Mouse (Mus musculus) heart, embryonic 14.5 days (tissue): Measurements from ENCODE around the gene Fcer1g. TPM values are rescaled to one million over a fixed set of nuclear protein-coding genes. Genes with fewer than 3 reads are reported as not detected.

Source experiments
- ATAC-seq: fragments of 200-750 bp; cut with Nextera tagmentation; 2 replicates; pipeline ENCODE4 v1.8.0; 2017; ENCODE audit warnings: low read depth, moderate TSS enrichment; ENCODE audit not compliant: insufficient number of reproducible peaks, insufficient read depth, low FRiP score
- H3K27ac ChIP-seq, 2 experiments: fragments of 200-500 bp in 1 of 2; fragments of 300-500 bp in 1 of 2; sonication (generic) in 1 of 2; replicated peaks in 1 of 2; 2 replicates each; pipeline ENCODE4 v1.5.1; 2012 to 2014; ENCODE audit warnings: low read depth in 2 of 2, low read length in 2 of 2, control low read depth in 1 of 2, mild to moderate bottlenecking in 1 of 2, mixed read lengths in 1 of 2; ENCODE audit not compliant: control insufficient read depth in 1 of 2, insufficient read depth in 1 of 2
- H3K27me3 ChIP-seq: fragments of 300-500 bp; sonication (generic); 2 replicates; pipeline ENCODE4 v1.6.1; 2014; ENCODE audit warnings: mild to moderate bottlenecking, low read length, control low read depth; ENCODE audit not compliant: control insufficient read depth, insufficient read depth
- H3K36me3 ChIP-seq: fragments of 300-500 bp; sonication (generic); 2 replicates; pipeline ENCODE4 v1.6.1; 2014; ENCODE audit warnings: mild to moderate bottlenecking, control low read depth, low read length, mixed read lengths; ENCODE audit not compliant: control insufficient read depth, insufficient read depth
- H3K4me1 ChIP-seq, 2 experiments: fragments of 200-500 bp in 1 of 2; fragments of 300-500 bp in 1 of 2; sonication (generic) in 1 of 2; 2 replicates each; pipeline ENCODE4 v1.6.1; 2012 to 2014; ENCODE audit warnings: low read length in 2 of 2, control low read depth in 1 of 2, mixed read lengths in 1 of 2; ENCODE audit not compliant: control insufficient read depth in 2 of 2, insufficient read depth in 2 of 2
- H3K4me2 ChIP-seq: fragments of 300-500 bp; sonication (generic); 2 replicates; pipeline ENCODE4 v1.6.1; 2014; ENCODE audit warnings: mild to moderate bottlenecking, low read length
- H3K4me3 ChIP-seq, 2 experiments: fragments of 200-500 bp in 1 of 2; fragments of 300-500 bp in 1 of 2; sonication (generic) in 1 of 2; 2 replicates each; pipeline ENCODE4 v1.5.1; 2012 to 2014; ENCODE audit warnings: low read length in 2 of 2, mild to moderate bottlenecking in 2 of 2, control low read depth in 1 of 2, low read depth in 1 of 2, moderate library complexity in 1 of 2; ENCODE audit not compliant: control insufficient read depth in 1 of 2, insufficient read depth in 1 of 2
- H3K9ac ChIP-seq: fragments of 300-500 bp; sonication (generic); 2 replicates; pipeline ENCODE4 v1.6.1; 2014; ENCODE audit warnings: mild to moderate bottlenecking, low read length
- H3K9me3 ChIP-seq: fragments of 300-500 bp; sonication (generic); 2 replicates; pipeline ENCODE4 v1.6.1; 2016; ENCODE audit warnings: low read length, control low read depth; ENCODE audit not compliant: control insufficient read depth
- WGBS: fragments of 180-500 bp; shearing (Covaris S2); extraction: QIAGEN DNeasy Blood & Tissue Kit; methylation state at CpG from one replicate; pipeline ENCODE4 v1.1.7; 2014; 5-methylcytosine and 5-hydroxymethylcytosine counted together
- polyA plus RNA-seq: library from polyadenylated mRNA; unstranded; fragments of >200 nt; fragmentation: Nextera tagmentation; extraction: Ambion mirVana; gene quantifications from 2 replicates; pipeline ENCODE4 v1.2.1, GENCODE M21; 2014

Fcer1g gene
- polyA plus RNA-seq, 1 experiment from 2014 or later, result 30.1 TPM

GRCm38 (mm10) chr1:171256095-171256818 lies 22.1 kb upstream of the Fcer1g start:
- Histone ChIP-seq H3K27ac (no peak overlapping the region), H3K27me3 (no peaks in the 10 kb centered on the region), H3K4me1 (peaks cover 12 to 13% of the 10 kb centered on the region in 2 experiments; a peak in 3 of 4 replicates), H3K36me3 (no peaks in the 10 kb centered on the region), H3K4me2 (no peak overlapping the region), H3K4me3 (no peak overlapping the region), H3K9me3 (no peaks in the 10 kb centered on the region), H3K9ac (no peak overlapping the region)
- ATAC-seq, result no peak
- WGBS, result 87% methylated on average over 24 of the region's 24 CpGs

GRCm38 (mm10) chr1:171252415-171252814 lies 18.2 kb upstream of the Fcer1g start:
- no peaks in the 10 kb centered on the region for H3K36me3 ChIP-seq
- peak overlapping the region; percentile 63 for H3K4me2 ChIP-seq
- H3K9me3 ChIP-seq, result no peaks in the 10 kb centered on the region
- H3K27ac ChIP-seq, result peak overlapping the region; percentile 40 to 56; a peak in 2 of 4 replicates
- H3K4me3 ChIP-seq, result no peak overlapping the region; a peak in 1 of 4 replicates
- peaks cover 26 to 39% of the 10 kb centered on the region in 2 experiments for H3K4me1 ChIP-seq
- no peaks in the 10 kb centered on the region for H3K27me3 ChIP-seq
- ATAC-seq, result no peak
- no peak overlapping the region for H3K9ac ChIP-seq
- 59% methylated on average over 17 of the region's 17 CpGs for WGBS

DNA sequence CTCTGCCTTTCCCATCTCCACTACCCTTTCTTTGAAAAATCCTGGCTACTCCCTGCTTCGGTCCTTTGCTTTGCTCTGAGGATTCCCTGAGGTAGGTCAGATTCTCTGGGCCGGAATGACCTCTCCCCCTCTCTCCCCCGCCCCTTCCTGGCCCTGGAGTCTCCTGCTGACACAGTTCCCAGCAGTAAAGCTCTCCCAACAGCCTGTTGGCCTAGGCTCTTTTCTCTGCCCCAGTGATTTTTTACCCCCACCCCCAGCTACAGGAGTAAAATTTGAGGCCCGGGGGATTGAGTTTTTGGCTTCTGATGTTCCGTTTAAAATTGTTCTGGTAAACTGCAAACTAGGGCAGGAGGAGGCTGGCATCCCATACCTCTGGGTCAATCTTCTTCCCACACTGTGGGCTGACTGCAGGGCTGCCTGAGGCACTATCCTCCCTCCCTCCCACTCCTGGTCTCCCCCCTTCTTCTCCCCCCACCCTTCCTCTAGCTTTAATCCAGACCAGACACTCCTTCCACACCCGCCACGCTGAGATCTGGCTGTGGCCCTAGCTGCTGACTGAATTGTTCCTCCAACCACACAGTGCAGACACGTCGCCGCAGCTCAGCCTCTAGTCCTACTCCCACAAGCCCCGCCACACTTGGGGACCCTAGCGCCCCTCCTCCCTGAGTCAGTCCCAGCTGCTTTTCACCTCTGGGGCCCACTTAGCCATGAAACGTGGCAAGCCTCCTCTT lies 17.6 kb upstream of the Fcer1g start:
- Histone ChIP-seq H3K4me1 (peaks cover 26 to 39% of the 10 kb centered on the region in 2 experiments), H3K27ac (peak overlapping the region; percentile 40 to 56; a peak in 3 of 4 replicates), H3K27me3 (no peaks in the 10 kb centered on the region), H3K4me2 (peak overlapping the region; percentile 63), H3K9me3 (no peaks in the 10 kb centered on the region), H3K36me3 (no peaks in the 10 kb centered on the region), H3K9ac (peak overlapping the region; percentile 62), H3K4me3 (peak overlapping the region; percentile 26 to 31)
- no peak for ATAC-seq
- 16% methylated on average over 13 of the region's 13 CpGs for WGBS

DNA sequence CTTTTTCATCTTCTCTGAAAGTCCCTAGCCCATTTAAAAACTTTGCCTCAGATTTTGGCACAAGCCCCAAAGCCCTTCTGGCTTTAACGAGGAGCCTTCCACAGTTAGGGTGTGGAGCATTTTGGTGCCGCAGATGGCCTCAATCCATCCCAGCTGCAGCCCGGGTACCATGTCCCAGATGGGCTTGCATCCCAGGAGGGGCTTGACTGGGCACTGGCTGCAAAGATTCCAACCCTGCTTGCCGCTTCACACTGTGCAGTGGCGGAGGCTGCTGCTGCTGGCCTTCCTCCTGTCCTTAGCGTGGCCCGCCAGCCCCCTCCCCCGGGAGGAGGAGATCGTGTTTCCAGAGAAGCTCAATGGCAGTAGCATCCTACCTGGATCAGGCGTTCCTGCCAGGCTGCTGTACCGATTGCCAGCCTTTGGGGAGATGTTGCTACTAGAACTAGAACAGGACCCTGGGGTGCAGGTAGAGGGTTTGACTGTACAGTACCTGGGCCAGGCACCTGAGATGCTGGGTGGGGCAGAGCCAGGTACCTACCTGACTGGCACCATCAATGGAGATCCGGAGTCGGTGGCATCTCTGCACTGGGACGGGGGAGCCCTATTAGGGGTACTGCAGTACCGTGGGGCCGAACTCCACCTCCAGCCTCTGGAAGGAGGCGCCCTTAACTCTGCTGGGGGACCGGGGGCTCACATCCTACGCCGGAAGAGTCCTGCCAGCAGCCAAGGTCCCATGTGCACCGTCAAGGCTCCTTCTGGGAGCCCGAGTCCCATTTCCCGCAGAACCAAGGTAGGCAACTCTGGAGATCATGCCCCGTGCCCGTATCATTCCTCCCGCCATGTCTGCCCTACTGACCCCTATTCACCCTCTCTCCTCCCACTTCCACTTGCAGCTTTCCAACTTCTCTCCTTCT lies 16.8 kb upstream of the Fcer1g start, which contains the start of gene Ndufs2:
Gene Ndufs2 (minus strand): TSS at position 709 of the 914 bp plus-strand sequence.
- H3K4me1 ChIP-seq, result peaks cover 28 to 44% of the 10 kb centered on the region in 2 experiments
- no peaks in the 10 kb centered on the region for H3K36me3 ChIP-seq
- H3K27me3 ChIP-seq, result no peaks in the 10 kb centered on the region
- peak within 1 kb of the TSS; percentile 40 to 56; a peak in 3 of 4 replicates for H3K27ac ChIP-seq
- peak within 1 kb of the TSS; percentile 26 to 31 for H3K4me3 ChIP-seq
- 30% methylated on average over 26 of the region's 26 CpGs for WGBS
- H3K9ac ChIP-seq, result peak within 1 kb of the TSS; percentile 62
- ATAC-seq, result no peak
- H3K4me2 ChIP-seq, result peak within 1 kb of the TSS; percentile 63
- no peaks in the 10 kb centered on the region for H3K9me3 ChIP-seq

- no peaks in the 10 kb centered on the region for H3K27me3 ChIP-seq
- peak within 1 kb of the TSS; percentile 26 to 31 for H3K4me3 ChIP-seq
- ATAC-seq, result no peak
- H3K36me3 ChIP-seq, result peaks cover 8% of the 10 kb centered on the region
- H3K4me2 ChIP-seq, result peak within 1 kb of the TSS; percentile 63
- peaks cover 29 to 50% of the 10 kb centered on the region in 2 experiments for H3K4me1 ChIP-seq
- no peaks in the 10 kb centered on the region for H3K9me3 ChIP-seq
- peak within 1 kb of the TSS; percentile 62 for H3K9ac ChIP-seq
- peak within 1 kb of the TSS; percentile 49 to 88; a peak in 3 of 4 replicates for H3K27ac ChIP-seq
- WGBS, result 24% methylated on average over 5 of the region's 5 CpGs
Measured at GRCm38 (mm10) chr1:171249913-171250600, 15.9 kb upstream of the Fcer1g start, which contains the start of gene Adamts4. Adamts4 (plus strand) TSS chr1:171250421.

- Histone ChIP-seq H3K9ac (no peak overlapping the region), H3K27ac (peak overlapping the region; percentile 88 to 94), H3K27me3 (no peaks in the 10 kb centered on the region), H3K9me3 (no peaks in the 10 kb centered on the region), H3K4me1 (peaks cover 29 to 50% of the 10 kb centered on the region in 2 experiments), H3K4me3 (no peak overlapping the region), H3K36me3 (peaks cover 21% of the 10 kb centered on the region), H3K4me2 (no peak overlapping the region)
- no peak for ATAC-seq
- WGBS, result 35% methylated on average over 3 of the region's 3 CpGs
Measured at GRCm38 (mm10) chr1:171248386-171249226, 14.4 kb upstream of the Fcer1g start.
